Mouse (Mus musculus) neural tube, embryonic 11.5 days (tissue): ENCODE measurements around the gene Nme7. TPM values are rescaled to one million over a fixed set of nuclear protein-coding genes. Genes with fewer than 3 reads are reported as not detected.

Experiments
- ATAC-seq: fragments of 200-750 bp; cut with Nextera tagmentation; 2 replicates; pipeline ENCODE4 v1.8.0; 2017; ENCODE audit warnings: moderate number of reproducible peaks, mild to moderate bottlenecking, moderate TSS enrichment, moderate library complexity; ENCODE audit not compliant: insufficient read depth, low FRiP score, low TSS enrichment
- DNase-seq: peaks from one replicate; pipeline ENCODE4 v3.0.0-alpha.2; 2015; ENCODE audit warnings: low spot score
- H3K27ac ChIP-seq: fragments of 300-500 bp; sonication (generic); 2 replicates; pipeline ENCODE4 v1.5.1; 2014; ENCODE audit warnings: low read depth, mild to moderate bottlenecking, low read length
- H3K27me3 ChIP-seq: fragments of 300-500 bp; sonication (generic); 2 replicates; pipeline ENCODE4 v1.6.1; 2014; ENCODE audit warnings: mild to moderate bottlenecking, low read length, mixed read lengths; ENCODE audit not compliant: control insufficient read depth, insufficient read depth
- H3K36me3 ChIP-seq: fragments of 300-500 bp; sonication (generic); 2 replicates; pipeline ENCODE4 v1.6.1; 2014; ENCODE audit warnings: mild to moderate bottlenecking, low read length, moderate library complexity, mixed read lengths; ENCODE audit not compliant: control insufficient read depth, insufficient read depth
- H3K4me1 ChIP-seq: fragments of 300-500 bp; sonication (generic); 2 replicates; pipeline ENCODE4 v1.6.1; 2014; ENCODE audit warnings: low read length, mixed read lengths; ENCODE audit not compliant: control insufficient read depth, insufficient read depth
- H3K4me2 ChIP-seq: fragments of 300-500 bp; sonication (generic); 2 replicates; pipeline ENCODE4 v1.6.1; 2014; ENCODE audit warnings: low read depth, mild to moderate bottlenecking, moderate library complexity
- H3K4me3 ChIP-seq: fragments of 300-500 bp; sonication (generic); 2 replicates; pipeline ENCODE4 v1.5.1; 2014; ENCODE audit warnings: low read depth, low read length
- H3K9ac ChIP-seq: fragments of 300-500 bp; sonication (generic); 2 replicates; pipeline ENCODE4 v1.6.1; 2014; ENCODE audit warnings: mild to moderate bottlenecking, low read length
- H3K9me3 ChIP-seq: fragments of 300-500 bp; sonication (generic); 2 replicates; pipeline ENCODE4 v1.6.1; 2016; ENCODE audit warnings: low read length; ENCODE audit not compliant: control insufficient read depth
- polyA plus RNA-seq: library from polyadenylated mRNA; unstranded; fragments of >200 nt; fragmentation: Nextera tagmentation; extraction: Ambion mirVana; gene quantifications from 2 replicates; pipeline ENCODE4 v1.2.1, GENCODE M21; 2014

The Nme7 gene
- polyA plus RNA-seq, 1 experiment from 2014 or later, result 32.4 TPM

GRCm38 (mm10) chr1:164483728-164484127 is 179.8 kb downstream of the Nme7 start:
- Histone ChIP-seq H3K4me2 (no peak overlapping the region), H3K27ac (no peak overlapping the region), H3K4me3 (no peak overlapping the region), H3K4me1 (no peaks in the 10 kb centered on the region), H3K9me3 (no peaks in the 10 kb centered on the region), H3K9ac (no peak overlapping the region), H3K36me3 (no peaks in the 10 kb centered on the region), H3K27me3 (no peaks in the 10 kb centered on the region)
- DNase-seq (no peak), ATAC-seq (no peak)

Other genes starting within 250 kb of the Nme7 start
- not detected in 2 replicates for gene Sell, start 242.1 kb upstream of the Nme7 start, polyA plus RNA-seq
- not detected in 2 replicates for gene Selp, start 188.9 kb upstream of the Nme7 start, polyA plus RNA-seq
- gene F5, start 152.3 kb upstream of the Nme7 start, polyA plus RNA-seq, result 0.38 and 0.42 TPM in 2 replicates
- 10.5 and 11.0 TPM in 2 replicates for gene Slc19a2, start 55.1 kb upstream of the Nme7 start, polyA plus RNA-seq
- gene Ccdc181, start 28.5 kb upstream of the Nme7 start, polyA plus RNA-seq, result 12.6 and 13.5 TPM in 2 replicates
- gene Blzf1, start 3.4 kb downstream of the Nme7 start, polyA plus RNA-seq, result 28.3 and 28.9 TPM in 2 replicates
- gene Atp1b1, start 154.2 kb downstream of the Nme7 start, polyA plus RNA-seq, result 24.2 and 24.5 TPM in 2 replicates